Mouse (Mus musculus) ES-Bruce4 (cell line): ENCODE results near the gene 4930522H14Rik. TPM values are rescaled to one million over a fixed set of nuclear protein-coding genes. Genes with fewer than 3 reads are reported as not detected.

Experiments
- H3K27ac ChIP-seq: 2 replicates; pipeline ENCODE4 v1.5.1; 2012; ENCODE audit warnings: low read length, inconsistent platforms; ENCODE audit not compliant: insufficient read depth
- H3K27me3 ChIP-seq: 2 replicates; pipeline ENCODE4 v1.6.1; 2012; ENCODE audit warnings: mild to moderate bottlenecking, low read length, inconsistent platforms; ENCODE audit not compliant: control insufficient read depth, poor library complexity, insufficient read depth, severe bottlenecking
- H3K36me3 ChIP-seq: 2 replicates; pipeline ENCODE4 v1.6.1; 2012; ENCODE audit warnings: inconsistent platforms, mild to moderate bottlenecking, low read length, moderate library complexity; ENCODE audit not compliant: control insufficient read depth, poor library complexity, insufficient read depth, severe bottlenecking
- H3K4me1 ChIP-seq: one replicate; pipeline ENCODE4 v1.8.1; 2011; ENCODE audit warnings: low read length; ENCODE audit not compliant: control insufficient read depth, insufficient read depth
- H3K4me3 ChIP-seq: 2 replicates; pipeline ENCODE4 v1.5.1; 2011; ENCODE audit warnings: low read depth, mild to moderate bottlenecking, low read length
- H3K9ac ChIP-seq: 2 replicates; pipeline ENCODE4 v1.6.1; 2012; ENCODE audit warnings: low read depth, mild to moderate bottlenecking, inconsistent platforms; ENCODE audit not compliant: poor library complexity, severe bottlenecking
- H3K9me3 ChIP-seq: replicated peaks from 2 replicates; pipeline ENCODE4 v1.6.1; 2012; ENCODE audit warnings: mild to moderate bottlenecking, low read length, inconsistent platforms; ENCODE audit not compliant: control insufficient read depth, poor library complexity, insufficient read depth, severe bottlenecking
- CTCF ChIP-seq: IDR thresholded peaks from one replicate; pipeline ENCODE4 v1.8.1; 2011; ENCODE audit warnings: low read depth, low read length
- EP300 ChIP-seq: IDR thresholded peaks from 2 replicates; pipeline ENCODE4 v1.6.1; 2011; ENCODE audit warnings: low read depth, low read length; ENCODE audit not compliant: insufficient read depth
- POLR2A ChIP-seq: IDR thresholded peaks from one replicate; pipeline ENCODE4 v1.8.1; 2011; ENCODE audit warnings: low read length; ENCODE audit not compliant: insufficient read depth
- polyA plus RNA-seq: library from polyadenylated mRNA; stranded (reverse); fragments of >200 nt; gene quantifications from 2 replicates; pipeline ENCODE4 v1.2.4, GENCODE M21; 2011; ENCODE audit warnings: low read depth; ENCODE audit not compliant: missing spikeins, insufficient read depth, insufficient read length

The 4930522H14Rik gene
- polyA plus RNA-seq, 1 experiment, result not detected

DNA sequence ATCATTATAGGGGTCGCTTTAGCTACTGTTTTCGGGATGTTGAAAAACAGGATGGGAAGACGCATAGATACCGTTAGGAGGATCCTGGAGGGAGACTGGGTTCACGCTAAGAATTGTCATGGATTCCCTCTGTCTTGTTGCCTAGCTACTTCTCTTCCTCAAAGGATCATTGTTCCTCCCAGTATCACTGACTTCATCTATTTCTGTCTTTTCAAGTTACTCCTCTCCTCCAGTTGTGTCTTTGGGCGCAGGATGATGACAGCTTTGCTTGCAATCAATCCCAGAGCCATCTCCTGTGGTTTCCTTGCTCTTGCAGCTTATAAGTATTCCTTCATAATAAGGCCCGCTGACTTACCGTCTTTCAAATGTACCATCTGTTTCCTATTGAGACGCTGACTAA is 38.3 kb upstream of the 4930522H14Rik start:
- no peak overlapping the region for H3K27ac ChIP-seq
- no peaks in the 10 kb centered on the region for H3K36me3 ChIP-seq
- TF ChIP-seq CTCF (no peak), POLR2A (no peak), EP300 (no peak)
- H3K4me1 ChIP-seq, result no peaks in the 10 kb centered on the region
- H3K9me3 ChIP-seq, result 0 out of 2 replicates have a peak, but pooled peaks cover 2% of the 10 kb centered on the region
- H3K9ac ChIP-seq, result no peak overlapping the region
- no peak overlapping the region for H3K4me3 ChIP-seq
- no peaks in the 10 kb centered on the region for H3K27me3 ChIP-seq

DNA sequence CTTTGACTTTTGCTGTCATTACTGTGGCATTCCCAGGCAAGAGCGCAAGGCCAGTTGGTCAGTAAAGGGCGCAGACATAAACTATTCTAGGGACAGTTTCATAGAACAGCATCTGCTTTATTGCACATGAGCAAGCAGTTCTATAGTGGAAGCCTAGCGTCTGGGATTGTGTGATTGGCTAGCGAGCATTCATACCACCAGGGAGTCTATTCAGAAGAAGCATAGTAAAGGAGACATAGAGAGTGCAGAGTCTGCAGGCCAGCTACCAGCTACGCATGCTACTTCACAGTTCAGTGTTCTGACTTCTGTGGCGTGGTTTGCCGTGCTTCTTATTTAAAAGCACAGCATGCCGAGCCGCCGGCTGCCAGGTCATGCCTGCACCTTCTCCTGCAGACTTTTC is 37.9 kb upstream of the 4930522H14Rik start:
- Histone ChIP-seq H3K27ac (no peak overlapping the region), H3K4me1 (no peaks in the 10 kb centered on the region), H3K4me3 (no peak overlapping the region), H3K9ac (no peak overlapping the region), H3K9me3 (0 out of 2 replicates have a peak, but pooled peaks cover 2% of the 10 kb centered on the region), H3K27me3 (no peaks in the 10 kb centered on the region; the same call in 1 of the 2 replicates), H3K36me3 (no peaks in the 10 kb centered on the region)
- TF ChIP-seq POLR2A (no peak), CTCF (no peak), EP300 (no peak)

- no peaks in the 10 kb centered on the region for H3K9me3 ChIP-seq
- H3K4me1 ChIP-seq, result no peaks in the 10 kb centered on the region
- no peak overlapping the region for H3K27ac ChIP-seq
- no peaks in the 10 kb centered on the region for H3K36me3 ChIP-seq
- TF ChIP-seq EP300, result no peak
- no peak overlapping the region for H3K9ac ChIP-seq
- H3K4me3 ChIP-seq, result no peak overlapping the region
- H3K27me3 ChIP-seq, result no peaks in the 10 kb centered on the region; the same call in 1 of the 2 replicates
Observed at GRCm38 (mm10) chr4:109564711-109565110, 33.6 kb upstream of the 4930522H14Rik start.

DNA sequence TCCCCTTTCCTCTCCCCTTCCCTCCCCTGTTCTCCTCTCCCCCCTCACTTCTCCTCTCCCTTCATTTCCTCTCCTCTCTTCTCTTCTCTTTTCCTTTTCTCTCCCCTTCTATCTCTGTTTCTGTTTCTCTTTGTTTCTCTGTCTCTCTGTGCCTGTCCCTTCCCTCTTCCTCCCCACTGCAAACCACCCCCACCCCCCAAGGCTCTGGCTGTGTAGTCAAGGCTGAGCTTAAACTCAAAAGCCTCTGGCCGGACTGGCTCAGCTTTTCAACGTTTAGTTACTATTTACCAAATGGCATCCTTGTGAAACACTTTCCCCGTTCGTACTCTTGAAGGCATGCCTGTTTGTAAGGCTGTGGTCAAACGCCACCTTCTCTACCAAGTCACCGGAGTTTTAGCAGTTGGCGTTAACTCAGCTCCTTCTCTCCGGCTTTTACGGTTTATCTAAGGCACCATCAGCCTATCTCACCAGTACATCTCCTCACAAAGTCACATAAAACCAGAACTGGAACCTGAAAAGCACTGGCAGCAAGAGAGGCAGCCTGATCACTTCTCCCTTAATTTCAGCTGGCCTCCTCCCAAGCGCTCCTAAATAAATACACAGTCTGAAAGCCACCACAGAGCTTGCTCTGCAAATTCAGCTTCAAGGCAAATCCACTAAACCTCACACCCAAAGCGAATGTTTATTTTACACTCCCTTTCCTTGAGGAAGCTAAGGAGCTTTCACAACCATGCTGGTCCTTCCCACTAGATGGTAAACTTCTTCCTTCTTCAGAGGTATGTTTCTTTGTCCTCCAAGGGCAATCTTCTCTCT is 19.4 kb upstream of the 4930522H14Rik start:
- H3K4me3 ChIP-seq, result no peak overlapping the region
- H3K27me3 ChIP-seq, result no peaks in the 10 kb centered on the region; the same call in 1 of the 2 replicates
- no peak overlapping the region for H3K9ac ChIP-seq
- H3K27ac ChIP-seq, result no peak overlapping the region
- TF ChIP-seq CTCF, result no peak
- no peak for TF ChIP-seq POLR2A
- no peak for TF ChIP-seq EP300
- H3K36me3 ChIP-seq, result no peaks in the 10 kb centered on the region
- no peaks in the 10 kb centered on the region for H3K4me1 ChIP-seq
- H3K9me3 ChIP-seq, result peaks cover 4% of the 10 kb centered on the region; the same call in 1 of the 2 replicates

GRCm38 (mm10) chr4:109547306-109547705 is 16.2 kb upstream of the 4930522H14Rik start:
- Histone ChIP-seq H3K9ac (no peak overlapping the region), H3K27me3 (no peaks in the 10 kb centered on the region; the same call in 1 of the 2 replicates)
- TF ChIP-seq CTCF (no peak), POLR2A (no peak)

DNA sequence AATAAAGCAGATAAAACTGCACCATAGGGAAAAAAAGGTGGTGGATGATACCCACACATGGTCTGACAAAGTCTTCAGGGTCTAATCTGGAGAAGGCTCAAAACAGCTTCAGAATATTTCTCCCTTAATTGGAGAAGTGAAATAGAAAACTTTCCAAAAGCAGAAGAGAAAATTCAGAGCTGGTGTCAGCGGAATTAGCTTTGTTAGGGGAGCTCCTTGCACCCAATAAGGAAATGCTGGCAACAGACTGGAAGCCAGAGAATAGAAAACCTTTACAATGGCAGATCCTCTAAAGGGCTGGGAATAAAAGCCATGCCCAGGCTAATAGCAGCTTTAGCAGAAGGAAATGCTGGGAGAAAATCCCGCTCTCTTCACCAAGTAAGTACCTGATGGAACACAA is 15.4 kb upstream of the 4930522H14Rik start:
- H3K4me3 ChIP-seq, result no peak overlapping the region
- no peaks in the 10 kb centered on the region for H3K9me3 ChIP-seq
- TF ChIP-seq EP300 (no peak), CTCF (no peak), POLR2A (no peak)
- no peaks in the 10 kb centered on the region for H3K36me3 ChIP-seq
- no peaks in the 10 kb centered on the region; the same call in 1 of the 2 replicates for H3K27me3 ChIP-seq
- H3K4me1 ChIP-seq, result no peaks in the 10 kb centered on the region
- no peak overlapping the region for H3K9ac ChIP-seq
- no peak overlapping the region for H3K27ac ChIP-seq

More at GRCm38 (mm10) chr4:109547306-109547705, 16.2 kb upstream of the 4930522H14Rik start:
- Histone ChIP-seq H3K27ac (no peak overlapping the region), H3K9me3 (no peaks in the 10 kb centered on the region), H3K4me1 (no peaks in the 10 kb centered on the region), H3K36me3 (no peaks in the 10 kb centered on the region), H3K4me3 (no peak overlapping the region)
